Mouse (Mus musculus) myocyte (in vitro differentiated cells): ENCODE measurements around the gene Pcdh20. TPM values are rescaled to one million over a fixed set of nuclear protein-coding genes. Genes with fewer than 3 reads are reported as not detected.

Experiments used
- H3K27me3 ChIP-seq: one replicate; pipeline ENCODE4 v1.6.1; 2011; ENCODE audit not compliant: control insufficient read depth, insufficient read depth, insufficient read length
- H3K36me3 ChIP-seq: one replicate; pipeline ENCODE4 v1.6.1; 2011; ENCODE audit not compliant: control insufficient read depth, insufficient read depth
- H3K4me2 ChIP-seq: one replicate; pipeline ENCODE4 v1.6.1; 2011; ENCODE audit warnings: low read depth, control low read depth
- H3K4me3 ChIP-seq: one replicate; pipeline ENCODE4 v1.5.1; 2011; ENCODE audit warnings: mild to moderate bottlenecking, control low read depth, moderate library complexity
- H3K79me2 ChIP-seq: one replicate; pipeline ENCODE4 v1.6.1; 2011; ENCODE audit not compliant: control insufficient read depth, insufficient read depth
- H3ac ChIP-seq: one replicate; pipeline ENCODE4 v1.6.1; 2011; ENCODE audit not compliant: control insufficient read depth, insufficient read length
- CEBPB ChIP-seq: IDR thresholded peaks from 2 replicates; pipeline ENCODE4 v1.6.1; 2011; ENCODE audit warnings: mild to moderate bottlenecking, moderate library complexity; ENCODE audit not compliant: poor library complexity, insufficient read depth, severe bottlenecking
- E2F4 ChIP-seq: IDR thresholded peaks from one replicate; pipeline ENCODE4 v1.6.1; 2011; ENCODE audit warnings: mild to moderate bottlenecking, control low read depth, moderate library complexity; ENCODE audit not compliant: insufficient read depth
- MAX ChIP-seq: IDR thresholded peaks from one replicate; pipeline ENCODE4 v1.6.1; 2011; ENCODE audit warnings: low read depth, mild to moderate bottlenecking, control low read depth
- MYOD1 ChIP-seq, 3 experiments: IDR thresholded peaks; one replicate each; pipeline ENCODE4 v1.6.1; 2011; ENCODE audit warnings: control low read depth in 2 of 3, low read depth in 2 of 3, mild to moderate bottlenecking in 2 of 3, moderate library complexity in 1 of 3; ENCODE audit not compliant: insufficient read length in 2 of 3, control insufficient read depth in 1 of 3
- MYOG ChIP-seq, 3 experiments: IDR thresholded peaks; one replicate each; pipeline ENCODE4 v1.6.1; 2011; ENCODE audit warnings: control low read depth in 2 of 3, low read depth in 2 of 3, mild to moderate bottlenecking in 2 of 3; ENCODE audit not compliant: insufficient read length in 2 of 3, control insufficient read depth in 1 of 3, insufficient read depth in 1 of 3
- POLR2A ChIP-seq: IDR thresholded peaks from one replicate; pipeline ENCODE4 v1.6.1; 2011; ENCODE audit warnings: low read depth, mild to moderate bottlenecking, control low read depth, moderate library complexity; ENCODE audit not compliant: insufficient read length
- POLR2AphosphoS2 ChIP-seq: IDR thresholded peaks from one replicate; pipeline ENCODE4 v1.6.1; 2011; ENCODE audit warnings: low read depth, control low read depth; ENCODE audit not compliant: insufficient read length
- REST ChIP-seq: IDR thresholded peaks from one replicate; pipeline ENCODE4 v1.6.1; 2011; ENCODE audit warnings: mild to moderate bottlenecking, control low read depth, moderate library complexity; ENCODE audit not compliant: insufficient read depth, insufficient read length
- SRF ChIP-seq: IDR thresholded peaks from one replicate; pipeline ENCODE4 v1.6.1; 2011; ENCODE audit warnings: low read depth; ENCODE audit not compliant: control insufficient read depth, insufficient read length
- TCF12 ChIP-seq: IDR thresholded peaks from one replicate; pipeline ENCODE4 v1.6.1; 2011; ENCODE audit warnings: mild to moderate bottlenecking, control low read depth; ENCODE audit not compliant: poor library complexity, insufficient read depth, severe bottlenecking
- TCF3 ChIP-seq: IDR thresholded peaks from one replicate; pipeline ENCODE4 v1.6.1; 2011; ENCODE audit warnings: low read depth, control low read depth; ENCODE audit not compliant: insufficient read length
- USF1 ChIP-seq: IDR thresholded peaks from one replicate; pipeline ENCODE4 v1.6.1; 2011; ENCODE audit warnings: low read depth, mild to moderate bottlenecking, control low read depth, moderate library complexity
- polyA plus RNA-seq: library from polyadenylated mRNA; unstranded; fragments of >200 nt; fragmentation: generic; extraction: Trizol; gene quantifications from one replicate; pipeline ENCODE4 v1.2.1, GENCODE M21; 2012; ENCODE audit warnings: missing spikeins

The Pcdh20 gene
- polyA plus RNA-seq, 1 experiment, result 0.05 TPM

DNA sequence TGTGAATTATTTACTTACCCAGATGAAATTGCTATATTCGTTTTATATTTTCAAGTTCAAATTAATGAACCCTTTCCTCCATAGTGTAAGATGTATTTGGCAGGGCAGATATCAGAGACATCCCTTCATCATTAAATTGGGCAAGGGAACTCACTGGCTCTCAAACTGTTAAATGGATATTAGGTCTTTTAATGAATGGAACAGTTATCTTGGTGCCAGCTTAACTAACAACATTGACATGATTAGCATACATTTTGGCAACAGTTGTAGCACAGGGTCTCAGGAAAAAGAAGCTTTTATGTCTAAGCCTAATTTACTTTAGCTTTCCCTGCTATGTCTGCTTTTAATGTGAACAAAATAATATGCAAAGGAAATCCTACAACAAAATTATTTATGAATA, 6.8 kb downstream of the Pcdh20 start:
- TF ChIP-seq E2F4 (no peak), MYOG (IDR thresholded peaks at IDR 0.05; ENCODE audit: control insufficient read depth in 1 of 3, insufficient read depth in 1 of 3, insufficient read length in 2 of 3, low read depth in 2 of 3) (no peak)
- no peaks in the 10 kb centered on the region for H3K27me3 ChIP-seq
- H3K36me3 ChIP-seq, result no peaks in the 10 kb centered on the region
- no peaks in the 10 kb centered on the region for H3K79me2 ChIP-seq
- no peak overlapping the region for H3K4me2 ChIP-seq
- H3ac ChIP-seq, result no peak overlapping the region
- no peak overlapping the region for H3K4me3 ChIP-seq

GRCm38 (mm10) chr14:88463357-88463756, 7.8 kb downstream of the Pcdh20 start:
- H3K4me2 ChIP-seq, result no peak overlapping the region
- no peaks in the 10 kb centered on the region for H3K79me2 ChIP-seq
- H3K4me3 ChIP-seq, result no peak overlapping the region
- H3K36me3 ChIP-seq, result no peaks in the 10 kb centered on the region
- no peaks in the 10 kb centered on the region for H3K27me3 ChIP-seq
- TF ChIP-seq POLR2AphosphoS2 (no peak), MYOG (IDR thresholded peaks at IDR 0.05; ENCODE audit: control insufficient read depth in 1 of 3, insufficient read depth in 1 of 3, insufficient read length in 2 of 3, low read depth in 2 of 3) (no peak), E2F4 (no peak), MYOD1 (IDR thresholded peaks at IDR 0.05; ENCODE audit: control insufficient read depth in 1 of 3, insufficient read length in 2 of 3, low read depth in 2 of 3) (no peak), TCF12 (no peak), MAX (no peak), CEBPB (no peak), POLR2A (no peak), USF1 (no peak), TCF3 (no peak), SRF (no peak), REST (no peak)
- H3ac ChIP-seq, result no peak overlapping the region

DNA sequence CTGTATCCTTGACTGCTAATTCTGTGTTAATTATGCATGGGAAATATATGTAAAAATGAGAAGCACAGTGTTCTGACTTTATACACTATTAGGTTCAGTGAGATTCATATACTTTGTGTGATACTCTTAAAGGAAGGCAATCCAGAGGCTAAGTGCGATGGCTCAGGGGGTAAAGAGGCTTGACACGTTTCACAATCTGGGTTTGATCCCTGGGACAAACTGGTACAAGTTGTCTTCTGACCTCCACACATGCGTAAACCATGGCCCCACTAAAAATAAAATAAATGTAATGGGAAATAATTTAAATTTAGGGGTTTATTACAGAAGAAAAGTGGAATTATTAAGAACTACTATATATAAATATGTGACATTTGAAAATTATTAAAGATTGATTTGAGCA, 8.3 kb downstream of the Pcdh20 start:
- H3K4me2 ChIP-seq, result no peak overlapping the region
- no peak overlapping the region for H3K4me3 ChIP-seq
- TF ChIP-seq POLR2A (no peak), MAX (no peak), USF1 (no peak), TCF3 (no peak), E2F4 (no peak)
- H3ac ChIP-seq, result no peak overlapping the region
- no peaks in the 10 kb centered on the region for H3K36me3 ChIP-seq
- H3K27me3 ChIP-seq, result no peaks in the 10 kb centered on the region
- H3K79me2 ChIP-seq, result no peaks in the 10 kb centered on the region

- H3K4me2 ChIP-seq, result no peak overlapping the region
- H3K36me3 ChIP-seq, result no peaks in the 10 kb centered on the region
- no peaks in the 10 kb centered on the region for H3K27me3 ChIP-seq
- no peak for TF ChIP-seq CEBPB
- TF ChIP-seq USF1, result no peak
- no peak for TF ChIP-seq MYOG (IDR thresholded peaks at IDR 0.05; ENCODE audit: control insufficient read depth in 1 of 3, insufficient read depth in 1 of 3, insufficient read length in 2 of 3, low read depth in 2 of 3)
- TF ChIP-seq REST, result no peak
- no peaks in the 10 kb centered on the region for H3K79me2 ChIP-seq
- H3ac ChIP-seq, result no peak overlapping the region
- H3K4me3 ChIP-seq, result no peak overlapping the region
Measured at GRCm38 (mm10) chr14:88460705-88461104, 10.5 kb downstream of the Pcdh20 start.

- Histone ChIP-seq H3K27me3 (no peaks in the 10 kb centered on the region), H3K36me3 (no peaks in the 10 kb centered on the region), H3K4me2 (no peak overlapping the region), H3ac (no peak overlapping the region), H3K4me3 (no peak overlapping the region), H3K79me2 (no peaks in the 10 kb centered on the region)
- TF ChIP-seq MYOG (IDR thresholded peaks at IDR 0.05; ENCODE audit: control insufficient read depth in 1 of 3, insufficient read depth in 1 of 3, insufficient read length in 2 of 3, low read depth in 2 of 3), result no peak
- TF ChIP-seq TCF12, result no peak
- TF ChIP-seq POLR2A, result no peak
- TF ChIP-seq MYOD1 (IDR thresholded peaks at IDR 0.05; ENCODE audit: control insufficient read depth in 1 of 3, insufficient read length in 2 of 3, low read depth in 2 of 3), result no peak
- no peak for TF ChIP-seq TCF3
Measured at GRCm38 (mm10) chr14:88443304-88443703, 27.9 kb downstream of the Pcdh20 start.

- TF ChIP-seq MYOD1 (IDR thresholded peaks at IDR 0.05; ENCODE audit: control insufficient read depth in 1 of 3, insufficient read length in 2 of 3, low read depth in 2 of 3) (no peak), CEBPB (peak; percentile 79), POLR2AphosphoS2 (no peak), E2F4 (no peak), SRF (no peak), TCF12 (no peak), REST (no peak)
- no peaks in the 10 kb centered on the region for H3K36me3 ChIP-seq
- no peak overlapping the region for H3K4me3 ChIP-seq
- H3K4me2 ChIP-seq, result peak overlapping the region; percentile 73
- H3K27me3 ChIP-seq, result no peaks in the 10 kb centered on the region
- no peaks in the 10 kb centered on the region for H3K79me2 ChIP-seq
- H3ac ChIP-seq, result no peak overlapping the region
Measured at GRCm38 (mm10) chr14:88429393-88429792, 41.8 kb downstream of the Pcdh20 start.
